Mouse (Mus musculus): ENCODE results near the gene Resf1. TPM values are rescaled to one million over a fixed set of nuclear protein-coding genes. Genes with fewer than 3 reads are reported as not detected.
"Not testable (repeated sequence)": the region's sequence is repeated elsewhere in the genome, so short reads cannot be mapped to it uniquely, and the experiment has no call there.

Gene Resf1
- polyA plus RNA-seq, 1 experiment from 2014 or later = 21.0 TPM

DNA sequence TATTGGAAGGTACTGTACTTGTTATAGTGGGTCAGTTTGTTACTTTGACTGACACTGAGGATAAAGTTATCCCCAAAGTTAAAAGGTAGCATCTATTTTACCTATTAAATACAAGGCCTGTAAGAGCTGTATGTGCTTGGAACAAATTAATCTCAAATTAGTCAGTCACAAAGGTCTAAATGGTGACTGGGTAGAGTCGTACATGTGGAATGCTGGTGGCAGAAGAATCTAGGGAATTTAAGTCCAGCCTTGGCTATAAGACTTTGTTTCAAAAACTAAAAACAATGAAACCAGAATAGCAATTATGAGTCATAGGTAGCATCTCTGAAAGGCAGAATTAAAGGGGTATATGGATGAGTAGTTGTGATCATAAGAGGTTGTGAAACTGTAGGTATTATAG, 21.1 kb downstream of the Resf1 start:
- H3K27me3 ChIP-seq (ENCODE audit: control insufficient read depth, insufficient read depth, low read length) = no peaks in the 10 kb centered on the region
- H3K4me1 ChIP-seq (ENCODE audit: control insufficient read depth, insufficient read depth, low read length) = no peaks in the 10 kb centered on the region
- H3K27ac ChIP-seq (ENCODE audit: low read length) = no peak overlapping the region
- WGBS = 53% methylated on average over 1 of the region's 1 CpGs
- H3K9ac ChIP-seq (ENCODE audit: low read length) = no peak overlapping the region
- H3K36me3 ChIP-seq (ENCODE audit: control insufficient read depth, insufficient read depth) = peaks cover 61% of the 10 kb centered on the region
- H3K9me3 ChIP-seq (replicated peaks; ENCODE audit: control insufficient read depth, low read length) = peaks cover 3% of the 10 kb centered on the region; the same call in 1 of the 2 replicates
- no peak overlapping the region for H3K4me2 ChIP-seq (ENCODE audit: low read depth, low read length)
- H3K4me3 ChIP-seq (ENCODE audit: low read length) = no peak overlapping the region
- ATAC-seq (replicated peaks; ENCODE audit: extremely low read depth, insufficient read depth, low FRiP score) = no peak

DNA sequence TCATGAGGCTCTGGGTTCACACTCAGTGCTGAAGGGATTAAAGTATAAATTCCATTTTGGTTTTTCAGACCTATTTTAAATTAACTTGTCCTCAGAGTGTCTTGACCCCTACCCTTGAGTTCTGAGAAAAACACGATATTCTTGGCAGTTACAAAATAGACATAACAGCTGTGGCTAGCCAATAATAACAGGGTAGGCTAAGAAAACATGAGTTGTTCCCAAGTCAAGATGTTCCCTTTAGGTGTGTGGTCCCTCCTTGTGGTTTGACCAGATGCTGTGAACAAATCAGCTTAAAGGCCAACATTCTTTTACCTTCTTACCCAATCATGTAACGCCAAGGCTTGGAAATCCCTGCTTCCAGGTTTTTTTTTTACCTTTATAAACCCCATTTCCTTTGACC, 23.8 kb downstream of the Resf1 start:
- H3K4me2 ChIP-seq (ENCODE audit: low read depth, low read length) = no peak overlapping the region
- peaks cover 48% of the 10 kb centered on the region for H3K36me3 ChIP-seq (ENCODE audit: control insufficient read depth, insufficient read depth)
- no peaks in the 10 kb centered on the region for H3K27me3 ChIP-seq (ENCODE audit: control insufficient read depth, insufficient read depth, low read length)
- H3K4me3 ChIP-seq (ENCODE audit: low read length) = no peak overlapping the region
- H3K9ac ChIP-seq (ENCODE audit: low read length) = no peak overlapping the region
- ATAC-seq (replicated peaks; ENCODE audit: extremely low read depth, insufficient read depth, low FRiP score) = no peak
- no peak overlapping the region for H3K27ac ChIP-seq (ENCODE audit: low read length)
- no peaks in the 10 kb centered on the region for H3K9me3 ChIP-seq (replicated peaks; ENCODE audit: control insufficient read depth, low read length)
- WGBS = 89% methylated on average over 2 of the region's 2 CpGs
- H3K4me1 ChIP-seq (ENCODE audit: control insufficient read depth, insufficient read depth, low read length) = no peaks in the 10 kb centered on the region

DNA sequence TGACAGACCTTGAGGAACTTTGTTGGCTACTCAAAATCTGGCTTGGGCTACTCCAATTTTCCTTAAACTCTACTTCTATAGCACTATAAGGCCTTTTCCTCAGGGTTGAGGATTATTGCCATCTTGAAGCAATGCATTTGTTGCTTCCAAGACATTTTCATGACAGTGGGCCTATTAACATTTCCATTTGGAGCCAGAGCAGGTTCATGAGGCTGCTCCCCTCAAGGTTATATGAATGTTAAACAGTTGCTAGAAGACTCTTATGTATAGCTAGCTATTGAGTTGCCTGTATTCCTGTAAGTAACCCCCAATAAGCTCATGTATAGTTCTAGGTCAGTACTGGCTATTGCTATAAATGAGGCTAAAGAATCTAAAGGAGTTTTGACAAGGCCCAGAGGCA, 28.8 kb downstream of the Resf1 start:
- no peak overlapping the region for H3K9ac ChIP-seq (ENCODE audit: low read length)
- no peak overlapping the region for H3K4me2 ChIP-seq (ENCODE audit: low read depth, low read length)
- peaks cover 5% of the 10 kb centered on the region for H3K9me3 ChIP-seq (replicated peaks; ENCODE audit: control insufficient read depth, low read length)
- H3K27ac ChIP-seq (ENCODE audit: low read length) = no peak overlapping the region
- no peaks in the 10 kb centered on the region for H3K4me1 ChIP-seq (ENCODE audit: control insufficient read depth, insufficient read depth, low read length)
- H3K36me3 ChIP-seq (ENCODE audit: control insufficient read depth, insufficient read depth) = peaks cover 27% of the 10 kb centered on the region
- ATAC-seq (replicated peaks; ENCODE audit: extremely low read depth, insufficient read depth, low FRiP score) = no peak
- H3K4me3 ChIP-seq (ENCODE audit: low read length) = no peak overlapping the region
- no peaks in the 10 kb centered on the region for H3K27me3 ChIP-seq (ENCODE audit: control insufficient read depth, insufficient read depth, low read length)

DNA sequence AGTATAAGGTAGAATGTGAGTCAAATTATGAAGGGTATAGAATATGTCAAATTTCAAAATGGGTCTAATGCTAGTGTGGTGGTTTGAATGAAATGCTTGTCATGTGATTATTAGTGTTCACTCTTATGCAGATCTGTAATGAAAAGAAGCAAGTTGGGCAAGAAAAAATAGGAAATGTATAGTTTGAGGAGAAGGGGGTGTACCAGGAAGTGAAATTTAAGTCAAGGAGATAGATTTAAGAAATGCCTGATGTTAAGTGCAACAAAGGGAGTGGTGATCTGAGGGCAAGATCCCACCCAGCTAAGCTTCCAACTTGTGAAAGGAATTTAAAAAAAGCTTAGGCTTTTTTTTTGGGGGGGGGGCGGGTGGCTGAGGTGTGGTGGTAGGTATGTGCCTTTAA, 29.4 kb downstream of the Resf1 start:
- H3K9ac ChIP-seq (ENCODE audit: low read length) = no peak overlapping the region
- H3K4me1 ChIP-seq (ENCODE audit: control insufficient read depth, insufficient read depth, low read length) = no peaks in the 10 kb centered on the region
- 77% methylated on average over 1 of the region's 1 CpGs for WGBS
- no peak overlapping the region for H3K4me3 ChIP-seq (ENCODE audit: low read length)
- no peak overlapping the region for H3K27ac ChIP-seq (ENCODE audit: low read length)
- no peak overlapping the region for H3K4me2 ChIP-seq (ENCODE audit: low read depth, low read length)
- H3K36me3 ChIP-seq (ENCODE audit: control insufficient read depth, insufficient read depth) = peaks cover 21% of the 10 kb centered on the region
- peaks cover 5% of the 10 kb centered on the region for H3K9me3 ChIP-seq (replicated peaks; ENCODE audit: control insufficient read depth, low read length)
- ATAC-seq (replicated peaks; ENCODE audit: extremely low read depth, insufficient read depth, low FRiP score) = no peak
- no peaks in the 10 kb centered on the region for H3K27me3 ChIP-seq (ENCODE audit: control insufficient read depth, insufficient read depth, low read length)

DNA sequence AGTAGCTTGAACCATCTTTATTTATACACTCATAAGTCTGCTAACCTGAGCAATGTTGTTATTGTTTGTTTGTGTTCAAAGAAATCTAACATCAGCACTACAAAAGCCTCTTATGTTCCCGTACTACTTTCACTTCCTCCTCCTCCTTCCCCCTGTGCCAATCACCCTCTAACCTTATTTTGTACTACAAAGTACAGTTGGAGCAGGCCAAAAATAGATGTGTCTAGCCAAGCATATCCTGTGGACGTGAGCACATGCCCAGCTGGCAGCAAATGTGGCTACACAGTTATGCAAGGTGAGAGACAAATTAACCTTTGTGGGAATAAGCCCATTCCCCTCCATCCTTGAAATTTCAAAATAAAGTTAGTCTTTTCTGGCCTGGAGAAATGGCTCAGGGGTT, 34.6 kb downstream of the Resf1 start:
- Histone ChIP-seq H3K9ac (ENCODE audit: low read length) (no peak overlapping the region), H3K27ac (ENCODE audit: low read length) (no peak overlapping the region; the same call in 1 of the 2 replicates)
- WGBS = 25% methylated on average over 2 of the region's 2 CpGs

DNA sequence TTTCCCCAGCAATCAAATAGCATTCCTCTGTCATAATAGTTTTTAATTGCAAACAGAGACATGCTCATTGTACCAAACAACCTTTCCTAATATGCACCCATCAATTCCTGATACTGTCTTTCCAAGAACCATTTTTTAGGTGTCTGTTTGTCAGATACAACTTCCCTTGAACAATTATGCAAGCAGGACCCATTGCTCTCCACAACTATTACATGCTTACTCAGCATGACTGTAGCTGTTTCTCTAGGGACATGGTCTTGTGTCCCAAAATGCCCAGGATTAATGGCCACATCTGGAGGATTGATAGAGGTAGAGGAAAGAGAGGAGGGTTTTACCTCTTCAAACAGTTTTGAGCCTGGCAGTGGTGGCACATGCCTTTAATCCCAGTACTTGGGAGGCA, 35.2 kb downstream of the Resf1 start:
- Histone ChIP-seq H3K4me2 (ENCODE audit: low read depth, low read length) (no peak overlapping the region), H3K4me1 (ENCODE audit: control insufficient read depth, insufficient read depth, low read length) (peaks cover 3% of the 10 kb centered on the region), H3K9me3 (replicated peaks; ENCODE audit: control insufficient read depth, low read length) (peaks cover 5% of the 10 kb centered on the region), H3K27ac (ENCODE audit: low read length) (no peak overlapping the region), H3K27me3 (ENCODE audit: control insufficient read depth, insufficient read depth, low read length) (no peaks in the 10 kb centered on the region), H3K36me3 (ENCODE audit: control insufficient read depth, insufficient read depth) (no peaks in the 10 kb centered on the region), H3K4me3 (ENCODE audit: low read length) (no peak overlapping the region), H3K9ac (ENCODE audit: low read length) (no peak overlapping the region)
- ATAC-seq (replicated peaks; ENCODE audit: extremely low read depth, insufficient read depth, low FRiP score) = no peak

More for the DNA sequence above, 34.6 kb downstream of the Resf1 start:
- H3K4me1 ChIP-seq (ENCODE audit: control insufficient read depth, insufficient read depth, low read length) = peaks cover 3% of the 10 kb centered on the region
- H3K4me2 ChIP-seq (ENCODE audit: low read depth, low read length) = no peak overlapping the region
- H3K9me3 ChIP-seq (replicated peaks; ENCODE audit: control insufficient read depth, low read length) = peaks cover 5% of the 10 kb centered on the region
- H3K36me3 ChIP-seq (ENCODE audit: control insufficient read depth, insufficient read depth) = no peaks in the 10 kb centered on the region
- peak; percentile 70; the same call in 1 of the 2 replicates for ATAC-seq (replicated peaks; ENCODE audit: extremely low read depth, insufficient read depth, low FRiP score)
- H3K4me3 ChIP-seq (ENCODE audit: low read length) = no peak overlapping the region
- no peaks in the 10 kb centered on the region for H3K27me3 ChIP-seq (ENCODE audit: control insufficient read depth, insufficient read depth, low read length)

DNA sequence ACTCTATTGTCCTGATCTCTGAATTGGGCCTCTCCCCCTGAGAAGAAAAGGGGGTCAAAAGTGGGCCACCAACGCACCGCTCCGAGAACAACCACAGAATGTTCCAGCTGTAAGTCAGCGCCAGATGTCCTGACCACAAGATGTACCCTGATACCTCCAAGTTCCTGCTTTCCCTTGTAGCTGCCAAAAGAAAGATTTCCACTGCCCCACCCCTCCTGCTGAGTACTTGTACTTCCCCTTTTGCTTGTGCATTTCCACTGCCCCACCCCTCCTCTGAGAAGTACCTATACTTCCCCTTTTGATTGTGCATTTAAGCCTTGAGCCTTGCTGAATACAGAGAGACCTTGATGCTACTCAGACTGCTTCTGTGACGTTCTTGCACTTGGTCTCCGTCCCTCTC, 39.0 kb downstream of the Resf1 start:
- H3K27me3 ChIP-seq (ENCODE audit: control insufficient read depth, insufficient read depth, low read length); H3K36me3 ChIP-seq (ENCODE audit: control insufficient read depth, insufficient read depth); H3K4me3 ChIP-seq (ENCODE audit: low read length); H3K9me3 ChIP-seq (replicated peaks; ENCODE audit: control insufficient read depth, low read length); H3K27ac ChIP-seq (ENCODE audit: low read length); H3K4me2 ChIP-seq (ENCODE audit: low read depth, low read length); ATAC-seq (replicated peaks; ENCODE audit: extremely low read depth, insufficient read depth, low FRiP score); H3K9ac ChIP-seq (ENCODE audit: low read length); H3K4me1 ChIP-seq (ENCODE audit: control insufficient read depth, insufficient read depth, low read length): not testable (repeated sequence)
- 86% methylated on average over 6 of the region's 6 CpGs for WGBS

DNA sequence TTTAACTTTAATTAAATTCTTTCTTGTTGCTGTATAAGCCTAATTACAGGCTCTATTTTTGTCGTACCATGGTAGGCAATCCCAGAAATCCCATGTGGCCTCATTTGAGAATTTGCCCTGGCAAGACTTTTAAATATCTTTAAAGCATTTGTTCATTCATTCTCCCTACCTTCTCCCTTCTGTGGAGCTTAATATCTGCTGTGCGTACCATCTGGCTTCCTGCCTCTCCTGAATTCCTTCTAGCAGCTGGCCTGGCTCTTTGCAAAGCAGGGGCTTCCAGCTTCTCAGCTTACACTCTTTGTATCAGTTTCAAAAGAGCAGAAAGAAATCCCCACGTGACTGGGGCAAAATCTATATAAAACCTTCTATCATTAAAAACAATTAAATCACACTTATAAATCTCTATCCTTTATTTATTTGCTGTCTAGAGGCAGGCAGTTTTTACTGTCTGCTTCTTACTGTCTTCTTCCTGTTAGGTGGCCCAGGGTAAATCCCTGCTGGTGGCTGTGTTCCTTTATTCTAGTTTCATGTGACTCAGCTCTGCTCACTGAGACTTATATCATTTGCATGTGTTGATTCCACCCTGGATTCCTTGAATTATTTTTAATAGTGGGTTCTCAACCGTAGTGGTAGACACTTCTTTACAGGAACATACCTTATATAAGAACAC, 45.7 kb downstream of the Resf1 start:
- Histone ChIP-seq H3K27me3 (ENCODE audit: control insufficient read depth, insufficient read depth, low read length) (no peaks in the 10 kb centered on the region), H3K9me3 (replicated peaks; ENCODE audit: control insufficient read depth, low read length) (peaks cover 10% of the 10 kb centered on the region), H3K9ac (ENCODE audit: low read length) (no peak overlapping the region), H3K27ac (ENCODE audit: low read length) (no peak overlapping the region), H3K36me3 (ENCODE audit: control insufficient read depth, insufficient read depth) (no peaks in the 10 kb centered on the region), H3K4me1 (ENCODE audit: control insufficient read depth, insufficient read depth, low read length) (no peaks in the 10 kb centered on the region), H3K4me3 (ENCODE audit: low read length) (no peak overlapping the region), H3K4me2 (ENCODE audit: low read depth, low read length) (no peak overlapping the region)
- WGBS = 68% methylated on average over 4 of the region's 4 CpGs
- no peak for ATAC-seq (replicated peaks; ENCODE audit: extremely low read depth, insufficient read depth, low FRiP score)

DNA sequence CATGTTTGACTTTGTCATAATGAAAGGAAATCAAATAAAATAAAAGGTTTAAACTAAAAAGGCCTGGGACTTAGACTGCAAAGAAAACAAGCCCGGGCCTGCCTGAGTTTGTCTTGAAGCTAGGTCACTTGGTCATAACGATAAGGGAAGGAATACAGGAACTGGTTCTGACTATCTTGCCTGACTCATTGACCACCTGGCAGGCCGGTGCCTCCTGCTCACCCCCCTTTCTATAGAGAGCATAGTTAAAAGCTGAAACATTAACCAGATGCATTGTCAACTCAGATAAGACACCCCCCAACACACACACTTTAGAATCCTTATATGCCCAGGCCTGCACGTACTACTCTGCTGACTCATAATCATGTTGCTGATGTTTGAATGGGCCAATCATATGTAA, 46.6 kb downstream of the Resf1 start:
- not testable (repeated sequence) for ATAC-seq (replicated peaks; ENCODE audit: extremely low read depth, insufficient read depth, low FRiP score); H3K36me3 ChIP-seq (ENCODE audit: control insufficient read depth, insufficient read depth); H3K4me2 ChIP-seq (ENCODE audit: low read depth, low read length); H3K27me3 ChIP-seq (ENCODE audit: control insufficient read depth, insufficient read depth, low read length); H3K4me3 ChIP-seq (ENCODE audit: low read length); H3K27ac ChIP-seq (ENCODE audit: low read length); H3K4me1 ChIP-seq (ENCODE audit: control insufficient read depth, insufficient read depth, low read length); H3K9ac ChIP-seq (ENCODE audit: low read length)
- H3K9me3 ChIP-seq (replicated peaks; ENCODE audit: control insufficient read depth, low read length) = peaks cover 10% of the 10 kb centered on the region
- WGBS = 32% methylated on average over 4 of the region's 4 CpGs
